Mouse (Mus musculus) lung, postnatal 0 days (tissue): Measurements from ENCODE around the gene Irf2bp2. TPM values are rescaled to one million over a fixed set of nuclear protein-coding genes. Genes with fewer than 3 reads are reported as not detected.

Experiments
- ATAC-seq: fragments of 200-750 bp; cut with Nextera tagmentation; 2 replicates; pipeline ENCODE4 v1.8.0; 2017; ENCODE audit warnings: moderate library complexity
- DNase-seq: peaks from one replicate; pipeline ENCODE4 v3.0.0-alpha.2; 2016; ENCODE audit warnings: low spot score
- H3K27ac ChIP-seq: fragments of 300-500 bp; sonication (generic); 2 replicates; pipeline ENCODE4 v1.5.1; 2014; ENCODE audit warnings: antibody characterized with exemption, mild to moderate bottlenecking, low read length, mixed read lengths
- H3K27me3 ChIP-seq: fragments of 300-500 bp; sonication (generic); replicated peaks from 2 replicates; pipeline ENCODE4 v1.6.1; 2014; ENCODE audit warnings: low read length, mixed read lengths; ENCODE audit not compliant: insufficient read depth
- H3K36me3 ChIP-seq: fragments of 300-500 bp; sonication (generic); 2 replicates; pipeline ENCODE4 v1.6.1; 2014; ENCODE audit warnings: low read length, mixed read lengths; ENCODE audit not compliant: insufficient read depth
- H3K4me1 ChIP-seq: fragments of 300-500 bp; sonication (generic); 2 replicates; pipeline ENCODE4 v1.6.1; 2014; ENCODE audit warnings: antibody characterized with exemption, low read depth, low read length, mixed read lengths; ENCODE audit not compliant: insufficient read depth
- H3K4me2 ChIP-seq: fragments of 300-500 bp; sonication (generic); replicated peaks from 2 replicates; pipeline ENCODE4 v1.6.1; 2014; ENCODE audit warnings: low read depth, mild to moderate bottlenecking, low read length, moderate library complexity, mixed read lengths
- H3K4me3 ChIP-seq: fragments of 300-500 bp; sonication (generic); 2 replicates; pipeline ENCODE4 v1.5.1; 2014; ENCODE audit warnings: low read depth, low read length
- H3K9ac ChIP-seq: fragments of 300-500 bp; sonication (generic); replicated peaks from 2 replicates; pipeline ENCODE4 v1.6.1; 2014; ENCODE audit warnings: low read depth, mild to moderate bottlenecking
- H3K9me3 ChIP-seq: fragments of 300-500 bp; sonication (generic); 2 replicates; pipeline ENCODE4 v1.6.1; 2016; ENCODE audit warnings: low read length, mixed read lengths
- CTCF ChIP-seq: IDR thresholded peaks from 2 replicates; pipeline ENCODE4 v1.5.1; 2016; ENCODE audit warnings: antibody characterized with exemption, mild to moderate bottlenecking
- EP300 ChIP-seq: IDR thresholded peaks from 2 replicates; pipeline ENCODE4 v1.6.1; 2016; ENCODE audit warnings: antibody characterized with exemption, mild to moderate bottlenecking, control low read depth
- WGBS: fragments of 180-500 bp; shearing (Covaris S2); extraction: QIAGEN DNeasy Blood & Tissue Kit; methylation state at CpG from one replicate; pipeline ENCODE4 v1.1.7; 2014; 5-methylcytosine and 5-hydroxymethylcytosine counted together
- polyA plus RNA-seq: library from polyadenylated mRNA; unstranded; fragments of >200 nt; fragmentation: Nextera tagmentation; extraction: Ambion mirVana; gene quantifications from 2 replicates; pipeline ENCODE4 v1.2.1, GENCODE M21; 2015

The Irf2bp2 gene
- polyA plus RNA-seq, 1 experiment from 2014 or later: 19.5 TPM

DNA sequence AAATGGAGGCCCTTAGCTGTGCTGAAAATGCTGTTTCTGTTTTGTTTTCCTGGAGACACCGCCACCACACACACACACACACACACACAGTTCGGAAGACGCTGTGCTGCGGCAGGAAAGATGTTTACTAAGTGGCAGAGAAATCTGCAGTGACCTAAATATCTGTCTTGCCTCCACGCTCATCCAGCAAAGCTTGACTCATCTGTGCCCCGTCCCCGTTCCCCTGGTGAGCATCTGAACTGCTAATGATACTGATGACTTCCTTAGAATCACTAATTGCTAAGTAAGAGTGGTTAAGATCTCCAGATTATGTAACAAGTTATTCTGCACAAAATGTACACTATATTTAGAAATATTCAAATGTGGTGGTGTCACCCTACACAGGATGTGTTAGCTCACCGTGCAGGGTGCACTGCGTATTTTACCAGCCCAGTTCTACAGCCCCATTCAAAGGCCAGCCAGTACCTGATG, 8.2 kb downstream of the Irf2bp2 start:
- Histone ChIP-seq H3K4me1 (peaks cover 15% of the 10 kb centered on the region; the same call in 1 of the 2 replicates), H3K27me3 (no peaks in the 10 kb centered on the region), H3K4me3 (no peak overlapping the region), H3K27ac (peak overlapping the region; percentile 91), H3K36me3 (no peaks in the 10 kb centered on the region), H3K9ac (no peak overlapping the region), H3K4me2 (peak overlapping the region; percentile 15), H3K9me3 (no peaks in the 10 kb centered on the region)
- ATAC-seq (no peak), DNase-seq (peak; percentile 48)
- 23% methylated on average over 9 of the region's 9 CpGs for WGBS
- no peak for TF ChIP-seq CTCF
- TF ChIP-seq EP300: no peak

DNA sequence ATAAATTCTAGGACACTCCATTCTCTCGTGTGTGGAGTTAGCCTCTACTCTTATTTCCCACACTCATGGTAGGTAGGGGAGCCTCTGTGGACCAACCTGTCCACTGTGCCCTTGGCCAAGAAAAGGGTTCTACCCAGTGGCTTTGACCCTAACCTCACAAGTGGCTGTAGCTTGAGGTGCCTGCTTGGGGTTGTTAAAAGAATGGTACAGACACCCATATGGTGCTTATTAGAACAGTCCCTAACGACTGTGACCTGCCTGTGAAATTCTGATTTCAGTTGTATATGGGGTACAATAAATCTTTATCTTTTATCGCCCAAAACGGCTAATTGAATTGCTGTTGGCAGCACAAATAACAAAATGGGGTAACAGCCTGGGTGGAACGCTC, 8.9 kb downstream of the Irf2bp2 start:
- no peaks in the 10 kb centered on the region for H3K9me3 ChIP-seq
- H3K27me3 ChIP-seq: no peaks in the 10 kb centered on the region
- H3K27ac ChIP-seq: peak overlapping the region; percentile 91
- peak overlapping the region; percentile 43 for H3K4me3 ChIP-seq
- H3K9ac ChIP-seq: peak overlapping the region; percentile 44; the same call in 1 of the 2 replicates
- DNase-seq (no peak), ATAC-seq (no peak)
- H3K4me2 ChIP-seq: peak overlapping the region; percentile 87
- TF ChIP-seq CTCF: no peak
- H3K4me1 ChIP-seq: peaks cover 15% of the 10 kb centered on the region; the same call in 1 of the 2 replicates
- H3K36me3 ChIP-seq: no peaks in the 10 kb centered on the region
- 24% methylated on average over 5 of the region's 5 CpGs for WGBS

DNA sequence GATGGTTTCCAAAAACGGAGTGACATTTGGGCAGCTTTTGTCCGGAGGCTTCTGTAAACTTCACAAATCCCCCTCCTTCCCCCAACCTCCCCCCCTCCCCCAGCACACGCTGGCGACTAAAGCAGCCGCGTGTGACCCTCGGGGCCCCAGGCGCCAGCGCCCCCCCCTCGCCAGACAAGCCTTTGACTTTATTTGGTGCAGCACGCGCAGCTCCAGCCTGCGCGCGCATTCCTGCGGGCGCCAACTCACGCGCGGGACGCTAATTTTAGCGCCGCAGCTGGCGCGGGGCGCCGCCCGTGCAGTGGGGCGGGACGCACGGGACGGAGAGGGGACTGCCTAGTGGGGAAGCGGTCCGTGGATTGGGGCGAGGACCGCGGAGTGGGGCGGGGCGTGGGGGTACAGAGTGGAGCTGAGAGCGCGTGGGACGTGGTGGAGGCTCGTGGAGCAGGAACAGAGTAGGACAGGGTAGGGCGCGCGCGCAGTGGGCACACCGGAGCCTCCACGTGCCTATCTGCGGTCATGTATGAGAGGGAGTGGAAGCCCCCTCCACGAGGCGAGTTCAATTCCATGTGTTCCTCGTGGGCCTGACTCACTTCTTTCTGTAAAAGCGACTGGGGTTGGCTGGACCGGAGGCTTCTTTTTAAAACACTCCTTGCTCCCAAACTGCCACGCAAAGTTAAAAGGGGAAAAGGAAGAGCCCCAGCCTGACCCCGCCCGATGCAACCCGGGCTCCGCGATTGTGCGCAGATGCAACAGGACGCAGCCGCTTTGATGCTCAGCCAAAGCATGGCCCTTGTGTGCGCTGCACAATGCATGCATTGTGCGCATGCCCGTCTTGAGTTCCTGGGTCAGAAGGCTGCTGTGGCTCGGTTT, 9.6 kb downstream of the Irf2bp2 start:
- Histone ChIP-seq H3K4me2 (peak overlapping the region; percentile 87), H3K4me3 (peak overlapping the region; percentile 43), H3K36me3 (no peaks in the 10 kb centered on the region), H3K27ac (peak overlapping the region; percentile 91), H3K9me3 (no peaks in the 10 kb centered on the region), H3K27me3 (no peaks in the 10 kb centered on the region), H3K4me1 (peaks cover 15% of the 10 kb centered on the region; the same call in 1 of the 2 replicates), H3K9ac (peak overlapping the region; percentile 44)
- peak; percentile 84 for DNase-seq
- peak; percentile 75 for ATAC-seq
- no peak for TF ChIP-seq CTCF
- TF ChIP-seq EP300: 0 out of 2 replicates have a peak, but pooled peaks have one; percentile 21
- WGBS: under 1% methylated on average over 61 of the region's 68 CpGs

DNA sequence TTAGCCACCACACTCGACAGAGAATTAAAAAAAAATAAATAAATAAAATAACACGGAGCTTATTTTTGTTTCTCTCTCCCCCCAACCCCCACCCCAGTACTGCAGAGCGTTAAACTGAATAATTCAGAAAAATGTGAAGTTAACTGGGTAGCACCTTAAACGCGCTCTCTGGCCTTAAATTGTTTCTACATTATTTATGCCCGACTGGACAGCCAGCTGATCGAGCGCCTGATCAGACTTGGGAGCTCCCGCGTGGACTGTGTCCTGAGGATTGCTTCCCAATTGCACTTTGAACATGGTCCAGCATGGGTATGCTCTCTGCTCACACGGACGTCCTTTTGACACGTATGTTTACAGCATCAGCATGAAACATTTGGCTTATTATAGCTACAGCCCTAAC, 10.3 kb downstream of the Irf2bp2 start:
- Histone ChIP-seq H3K9ac (no peak overlapping the region; the same call in 1 of the 2 replicates), H3K9me3 (no peaks in the 10 kb centered on the region), H3K27me3 (no peaks in the 10 kb centered on the region), H3K4me1 (peaks cover 15% of the 10 kb centered on the region; the same call in 1 of the 2 replicates), H3K36me3 (no peaks in the 10 kb centered on the region), H3K27ac (peak overlapping the region; percentile 91), H3K4me3 (peak overlapping the region; percentile 43; the same call in 1 of the 2 replicates), H3K4me2 (peak overlapping the region; percentile 87)
- TF ChIP-seq CTCF: no peak
- TF ChIP-seq EP300: no peak
- 5% methylated on average over 13 of the region's 13 CpGs for WGBS
- DNase-seq: peak; percentile 83
- ATAC-seq: peak; percentile 48

DNA sequence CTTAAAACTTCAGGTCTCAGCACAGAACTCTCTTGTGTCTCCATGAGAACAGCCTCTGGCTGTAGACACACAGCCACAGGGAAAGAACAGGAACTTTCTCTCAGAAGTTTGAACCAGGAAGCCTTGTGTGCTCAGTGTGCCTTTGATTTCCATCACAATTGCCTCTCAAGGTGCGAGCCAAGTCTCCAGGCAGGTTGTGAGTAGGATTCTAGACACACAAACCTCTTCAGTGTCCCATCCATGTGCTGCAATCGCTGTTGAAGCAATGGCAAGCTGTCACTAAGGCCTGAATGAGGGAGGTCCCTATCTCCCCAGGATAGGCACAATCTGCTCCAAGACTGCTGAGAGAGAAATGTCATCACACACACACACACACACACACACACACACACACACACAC, 10.8 kb downstream of the Irf2bp2 start:
- TF ChIP-seq CTCF (no peak), EP300 (no peak)
- Histone ChIP-seq H3K27me3 (no peaks in the 10 kb centered on the region), H3K9ac (no peak overlapping the region), H3K27ac (peak overlapping the region; percentile 91), H3K4me3 (no peak overlapping the region), H3K36me3 (no peaks in the 10 kb centered on the region), H3K4me1 (peaks cover 15% of the 10 kb centered on the region; the same call in 1 of the 2 replicates), H3K9me3 (no peaks in the 10 kb centered on the region), H3K4me2 (no peak overlapping the region)
- peak; percentile 60 for DNase-seq
- 32% methylated on average over 2 of the region's 2 CpGs for WGBS
- ATAC-seq: no peak; the same call in 1 of the 2 replicates

DNA sequence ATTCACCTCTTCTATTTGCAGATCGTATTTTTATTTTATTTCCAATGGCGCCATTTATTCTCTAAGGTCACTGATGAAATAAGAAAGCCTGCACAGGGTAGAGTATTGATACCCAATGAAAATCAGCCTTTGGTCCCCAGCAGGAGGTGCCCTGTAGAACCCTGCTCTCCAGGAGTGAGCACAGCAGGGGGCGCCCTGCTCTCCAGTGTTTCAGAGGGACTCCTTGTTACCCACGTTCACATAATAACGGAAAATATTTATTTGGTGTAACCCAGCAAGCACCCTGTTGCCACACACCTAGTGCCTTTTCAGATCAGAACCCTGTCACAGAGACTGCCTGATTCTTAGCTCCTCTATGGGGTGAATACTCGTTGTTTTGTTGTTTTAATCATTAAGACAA, 11.3 kb downstream of the Irf2bp2 start:
- peak; percentile 73 for DNase-seq
- no peak for TF ChIP-seq EP300
- TF ChIP-seq CTCF: peak; percentile 87
- ATAC-seq: no peak
- Histone ChIP-seq H3K4me1 (peaks cover 15% of the 10 kb centered on the region; the same call in 1 of the 2 replicates), H3K27ac (peak overlapping the region; percentile 57; the same call in 1 of the 2 replicates), H3K27me3 (no peaks in the 10 kb centered on the region), H3K4me2 (no peak overlapping the region), H3K4me3 (no peak overlapping the region), H3K9me3 (no peaks in the 10 kb centered on the region), H3K36me3 (no peaks in the 10 kb centered on the region), H3K9ac (no peak overlapping the region)
- 42% methylated on average over 6 of the region's 6 CpGs for WGBS
